Mouse (Mus musculus) testis, postnatal 14 days (tissue): Measurements from ENCODE around the gene Noxo1.
"Not testable (repeated sequence)": the region's sequence is repeated elsewhere in the genome, so short reads cannot be mapped to it uniquely, and the experiment has no call there.

Experiments used
- DNase-seq: peaks from one replicate; pipeline ENCODE4 v3.0.0; 2021; ENCODE audit warnings: low spot score

The Noxo1 gene

GRCm38 (mm10) chr17:24719494-24720222 is 23.6 kb downstream of the Noxo1 start:
- peak; percentile 99 for DNase-seq

- not testable (repeated sequence) for DNase-seq
Measured at GRCm38 (mm10) chr17:24720616-24721015, 24.6 kb downstream of the Noxo1 start.

DNA sequence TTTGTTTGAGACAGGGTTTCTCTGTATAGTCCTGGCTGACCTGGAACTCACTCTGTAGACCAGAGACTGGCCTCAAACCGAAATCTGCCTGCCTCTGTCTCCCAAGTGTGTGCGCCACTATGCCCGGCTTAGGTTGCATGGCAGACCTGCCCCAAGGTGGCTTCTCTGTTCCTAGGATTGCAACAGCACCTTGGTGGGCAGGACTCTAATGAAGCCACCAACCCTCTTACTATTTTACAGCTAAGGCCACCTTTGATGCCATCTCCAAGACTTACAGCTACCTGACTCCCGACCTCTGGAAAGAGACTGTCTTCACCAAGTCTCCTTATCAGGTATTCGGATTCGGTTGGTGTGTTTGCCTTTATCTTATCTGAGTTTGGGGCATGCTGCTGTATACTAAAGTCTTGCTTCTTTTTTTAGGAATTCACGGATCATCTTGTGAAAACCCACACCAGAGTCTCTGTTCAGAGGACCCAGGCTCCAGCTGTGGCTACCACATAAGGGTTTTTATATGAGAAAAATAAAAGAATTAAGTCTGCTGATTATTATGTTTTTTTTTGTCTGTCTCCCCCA is 25.4 kb downstream of the Noxo1 start:
- not testable (repeated sequence) for DNase-seq

DNA sequence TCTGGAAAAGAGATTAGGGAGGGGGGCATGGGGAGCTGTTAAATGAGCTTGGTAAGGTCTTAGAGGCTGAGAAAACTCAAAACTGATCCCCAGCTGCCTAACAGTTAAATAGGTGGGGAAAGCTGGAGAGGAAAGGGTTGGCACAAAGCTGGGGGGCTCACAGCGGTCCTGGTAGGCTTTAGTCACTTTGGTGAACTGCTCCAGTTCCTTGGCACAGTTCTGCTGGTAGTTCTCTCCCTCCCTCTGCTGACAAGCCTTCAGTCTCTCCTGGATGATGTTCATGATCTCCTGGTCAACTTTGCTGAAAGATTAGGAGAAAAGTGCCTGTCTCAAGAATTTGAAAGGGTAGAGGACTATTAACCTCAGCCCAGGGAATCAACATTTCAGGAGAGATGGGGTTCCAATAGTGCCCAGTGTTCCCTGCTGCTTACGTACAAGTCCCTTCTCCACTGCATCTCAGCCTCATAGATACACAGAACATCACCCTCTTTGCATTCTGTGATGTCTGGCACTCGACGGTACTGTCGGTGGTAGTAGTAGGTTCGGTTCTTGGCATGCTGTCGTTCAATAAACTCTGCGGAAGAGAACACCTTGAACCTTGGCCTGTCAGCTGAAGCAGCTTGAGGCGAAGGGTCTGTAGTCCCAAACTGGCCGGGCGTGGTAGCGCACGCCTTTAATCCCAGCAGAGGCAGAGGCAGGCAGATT is 26.3 kb downstream of the Noxo1 start:
- no peak for DNase-seq

DNA sequence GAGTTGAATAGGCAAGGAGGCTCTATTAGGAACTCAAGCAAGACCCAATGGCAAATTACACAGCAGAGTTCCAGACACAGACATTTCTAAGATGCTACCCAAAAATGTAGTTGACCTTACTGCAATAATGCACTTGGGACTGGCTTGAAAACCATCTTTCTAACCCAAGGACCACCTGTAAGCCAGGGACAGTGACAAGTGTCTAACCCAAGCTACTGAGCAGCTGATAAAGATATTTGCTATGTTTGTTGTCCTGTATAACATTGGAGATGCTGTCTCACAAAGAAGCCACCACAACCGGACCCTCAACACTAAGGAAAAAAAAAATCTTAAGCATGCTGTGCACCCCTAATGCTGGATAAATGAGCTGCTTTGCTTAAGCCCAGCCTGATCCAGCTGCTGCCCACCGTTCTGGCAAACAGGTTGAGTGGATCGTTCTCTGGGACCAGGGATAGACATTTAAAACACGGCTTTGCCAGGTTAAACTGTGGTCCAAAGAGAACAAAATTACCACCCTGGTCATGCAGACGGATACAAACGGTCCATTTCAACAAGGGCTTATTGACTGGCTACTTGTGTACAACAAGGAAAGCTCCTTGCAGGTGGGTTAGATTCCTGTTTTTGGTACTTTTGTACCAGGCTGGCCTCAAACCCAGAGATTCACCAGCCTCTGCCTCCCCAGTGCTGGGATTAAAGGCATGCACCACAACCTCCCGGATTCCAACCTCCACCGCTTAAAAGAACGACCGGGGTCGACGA is 27.3 kb downstream of the Noxo1 start:
- no peak for DNase-seq

- no peak for DNase-seq
Measured at GRCm38 (mm10) chr17:24723881-24724180, 27.8 kb downstream of the Noxo1 start.

GRCm38 (mm10) chr17:24724184-24724583 is 28.1 kb downstream of the Noxo1 start, which contains the start of gene Ndufb10:
Gene Ndufb10 (minus strand): TSS chr17:24724478.
- DNase-seq, result peak; percentile 90

- no peak for DNase-seq
Measured at GRCm38 (mm10) chr17:24725637-24726390, 29.8 kb downstream of the Noxo1 start.

GRCm38 (mm10) chr17:24727618-24728017 is 31.6 kb downstream of the Noxo1 start, which contains the start of gene Rpl3l:
Gene Rpl3l (plus strand): TSS chr17:24727820.
- no peak for DNase-seq

DNA sequence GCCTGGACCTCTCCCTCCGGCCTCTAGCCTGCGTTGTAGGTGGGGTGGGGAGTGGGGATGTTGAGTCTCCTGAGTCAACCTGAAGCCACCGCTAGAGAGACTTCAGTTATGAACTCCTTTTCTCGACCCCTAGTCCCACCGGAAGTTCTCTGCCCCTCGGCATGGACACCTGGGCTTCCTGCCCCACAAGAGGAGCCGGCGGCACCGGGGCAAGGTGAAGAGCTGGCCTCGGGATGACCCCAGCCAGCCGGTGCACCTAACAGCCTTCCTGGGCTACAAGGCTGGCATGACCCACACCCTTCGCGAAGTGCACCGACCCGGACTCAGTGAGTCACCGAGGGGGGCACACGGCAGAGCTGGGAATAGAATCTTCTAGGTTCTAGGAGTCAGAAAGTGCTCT is 32.1 kb downstream of the Noxo1 start:
- DNase-seq, result no peak

- no peak for DNase-seq
Measured at GRCm38 (mm10) chr17:24729067-24729466, 33.0 kb downstream of the Noxo1 start.

GRCm38 (mm10) chr17:24730787-24731186 is 34.8 kb downstream of the Noxo1 start:
- no peak for DNase-seq

DNA sequence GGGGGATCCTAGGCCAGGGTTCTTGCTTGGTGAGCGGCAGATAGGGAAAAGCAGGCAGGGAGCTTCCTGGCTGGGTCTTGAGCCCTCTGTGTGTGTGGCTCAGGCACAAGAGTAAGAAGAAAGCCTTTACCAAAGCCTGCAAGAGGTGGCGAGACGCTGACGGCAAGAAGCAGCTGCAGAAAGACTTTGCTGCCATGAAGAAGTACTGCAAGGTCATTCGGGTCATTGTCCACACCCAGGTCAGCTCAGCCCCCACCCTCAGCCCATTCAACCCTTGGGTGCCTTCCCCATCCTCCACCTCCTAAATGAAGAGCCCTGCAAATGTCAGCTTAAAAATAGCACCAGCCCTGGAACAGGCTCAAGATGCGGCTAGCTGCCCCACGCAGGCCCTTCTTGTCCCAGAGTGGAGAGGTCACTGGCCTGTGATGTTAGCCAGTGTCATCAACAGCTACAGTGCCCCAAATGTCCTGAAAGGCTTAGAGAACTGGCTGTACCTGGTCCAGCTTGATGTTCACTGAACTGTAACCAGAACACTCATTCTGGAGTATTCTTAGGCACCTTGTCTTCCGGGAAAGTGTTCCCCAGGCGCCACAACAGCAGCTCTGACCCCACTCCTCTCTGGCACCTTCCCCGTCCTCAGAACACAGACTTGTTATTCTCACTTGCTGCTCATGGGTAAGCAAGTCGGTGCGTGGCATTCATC is 36.4 kb downstream of the Noxo1 start:
- DNase-seq, result no peak

- DNase-seq, result no peak
Measured at GRCm38 (mm10) chr17:24733434-24734050, 37.5 kb downstream of the Noxo1 start.

- no peak for DNase-seq
Measured at GRCm38 (mm10) chr17:24734513-24734912, 38.5 kb downstream of the Noxo1 start.

DNA sequence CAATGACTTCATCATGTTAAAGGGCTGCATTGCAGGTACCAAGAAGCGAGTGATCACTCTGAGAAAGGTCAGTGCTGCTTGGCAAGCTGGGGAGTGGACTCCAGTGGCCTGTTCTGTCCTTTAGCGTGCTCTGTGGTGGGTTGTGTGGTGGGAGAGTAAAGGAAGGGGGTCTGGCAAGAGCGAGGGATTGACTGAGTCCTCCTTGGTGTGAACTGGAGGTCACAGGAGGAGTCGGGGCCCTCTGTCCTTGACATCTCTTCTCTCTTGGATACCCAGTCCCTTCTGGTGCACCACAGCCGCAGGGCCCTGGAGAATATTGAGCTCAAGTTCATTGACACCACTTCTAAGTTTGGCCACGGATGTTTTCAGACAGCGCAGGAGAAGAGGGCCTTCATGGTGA is 39.4 kb downstream of the Noxo1 start:
- DNase-seq, result no peak

- peak; percentile 95 for DNase-seq
Measured at GRCm38 (mm10) chr17:24736330-24737051, 40.5 kb downstream of the Noxo1 start, which contains the start of gene Msrb1. Gene Msrb1 (plus strand): TSS chr17:24736642.

GRCm38 (mm10) chr17:24737135-24737810 is 41.2 kb downstream of the Noxo1 start:
- DNase-seq, result no peak

DNA sequence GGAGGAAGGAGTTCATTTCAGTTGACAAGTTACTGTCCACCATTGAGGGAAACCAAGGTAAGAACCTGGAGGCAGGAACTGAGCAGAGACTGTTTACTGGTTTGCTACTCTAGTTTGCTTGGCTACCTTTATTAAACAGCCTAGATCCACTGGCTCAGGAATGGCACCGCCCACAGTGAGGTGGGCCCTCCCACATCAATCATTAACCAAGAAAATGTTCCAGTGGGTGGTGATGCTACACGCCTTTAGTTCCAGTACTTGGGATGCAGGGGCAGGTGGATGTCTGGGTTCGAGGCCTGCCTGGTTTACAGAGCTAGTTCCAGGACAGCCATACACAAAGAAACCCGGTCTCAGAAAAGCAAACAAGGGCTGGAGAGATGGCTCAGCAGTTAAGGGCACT is 42.2 kb downstream of the Noxo1 start:
- no peak for DNase-seq
